Mouse (Mus musculus): ENCODE results near the gene Rhox1. TPM values are rescaled to one million over a fixed set of nuclear protein-coding genes. Genes with fewer than 3 reads are reported as not detected.
A peak's percentile ranks its signal among the peaks of the same experiment; 100 is the strongest.
"Not testable (repeated sequence)": the region's sequence is repeated elsewhere in the genome, so short reads cannot be mapped to it uniquely, and the experiment has no call there.

The Rhox1 gene
- polyA plus RNA-seq (2016; fragmentation: Nextera tagmentation; extraction: Ambion mirVana): not detected in 2 replicates

DNA sequence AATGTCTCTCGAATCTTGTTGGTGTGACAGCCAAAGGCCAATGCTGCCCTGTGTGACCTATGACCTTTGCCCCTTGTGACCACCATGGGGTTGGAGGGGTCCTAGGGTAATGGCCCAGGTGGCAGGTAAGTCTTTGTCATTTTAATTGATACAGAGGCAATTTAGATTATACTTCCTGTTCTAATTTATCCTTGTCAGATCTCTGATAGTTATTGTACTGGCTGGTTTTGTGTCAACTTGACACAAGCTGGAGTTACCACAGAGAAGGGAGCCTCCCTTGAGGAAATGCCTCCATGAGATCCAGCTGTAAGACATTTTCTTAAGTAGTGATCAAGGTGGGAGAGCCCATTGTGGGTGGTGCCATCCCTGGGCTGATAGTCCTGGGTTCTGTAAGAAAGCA, at the start of gene Rhox1:
Gene Rhox1, minus strand, starts transcription at position 101 of the 400 bp plus-strand sequence.
- not testable (repeated sequence) for H3K36me3 ChIP-seq; H3K4me3 ChIP-seq; H3K27ac ChIP-seq; H3K27me3 ChIP-seq (ENCODE audit: insufficient read depth, poor library complexity, severe bottlenecking); DNase-seq (ENCODE audit: low spot score); H3K4me1 ChIP-seq (replicated peaks); H3K9me3 ChIP-seq
- 77% methylated on average over 1 of the region's 1 CpGs for WGBS

DNA sequence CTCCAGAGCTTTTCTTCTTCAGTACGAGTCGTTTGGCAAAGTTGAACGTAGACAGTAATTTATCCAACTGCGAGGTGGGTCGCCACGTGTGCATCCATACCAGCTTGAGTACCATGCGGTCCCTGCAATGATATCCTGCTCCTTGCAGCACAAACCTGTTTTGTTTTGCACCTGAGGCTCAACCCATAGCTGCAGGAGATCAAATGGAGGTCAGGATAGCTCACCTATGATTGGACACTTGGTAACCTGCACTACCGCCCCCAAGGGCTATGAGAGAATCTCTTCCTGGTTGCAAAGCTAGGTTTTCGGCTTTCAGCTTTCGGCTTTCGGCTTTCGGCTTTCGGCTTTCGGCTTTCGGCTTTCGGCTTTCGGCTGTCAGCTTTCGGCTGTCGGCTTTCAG, 43.0 kb upstream of the Rhox1 start, which contains the start of gene Rhox4a:
Gene Rhox4a, plus strand, starts transcription at position 301 of the 400 bp plus-strand sequence.
- not testable (repeated sequence) for H3K27ac ChIP-seq; H3K36me3 ChIP-seq; H3K4me1 ChIP-seq (replicated peaks); H3K27me3 ChIP-seq (ENCODE audit: insufficient read depth, poor library complexity, severe bottlenecking); H3K4me3 ChIP-seq; DNase-seq (ENCODE audit: low spot score); H3K9me3 ChIP-seq
- WGBS: 94% methylated on average over 11 of the region's 19 CpGs

DNA sequence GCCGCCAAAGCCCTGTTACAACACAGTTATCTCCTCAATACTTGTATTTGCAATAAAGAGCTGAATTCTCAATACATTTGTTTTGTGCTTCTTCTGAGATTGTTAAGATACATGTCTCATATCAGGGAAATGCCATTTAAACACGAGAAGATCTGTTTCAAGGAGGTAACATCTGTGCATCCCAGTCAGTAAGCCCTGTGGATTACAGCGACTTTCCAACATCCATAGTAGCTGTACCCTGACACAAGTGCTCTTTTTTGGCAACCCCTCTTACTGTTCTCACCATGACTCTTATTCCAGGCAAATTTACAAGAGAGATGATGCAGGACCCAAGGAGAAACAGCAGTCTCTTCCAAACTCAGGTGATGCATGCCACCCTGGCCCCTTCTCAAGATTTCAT, 27.6 kb upstream of the Rhox1 start, which contains the start of gene Rhox3a:
Gene Rhox3a, plus strand, starts transcription at position 301 of the 400 bp plus-strand sequence.
- H3K36me3 ChIP-seq; H3K27me3 ChIP-seq (ENCODE audit: insufficient read depth, poor library complexity, severe bottlenecking); DNase-seq (ENCODE audit: low spot score); H3K4me1 ChIP-seq (replicated peaks); H3K9me3 ChIP-seq; H3K4me3 ChIP-seq; H3K27ac ChIP-seq: not testable (repeated sequence)
- 88% methylated on average over 1 of the region's 3 CpGs for WGBS

DNA sequence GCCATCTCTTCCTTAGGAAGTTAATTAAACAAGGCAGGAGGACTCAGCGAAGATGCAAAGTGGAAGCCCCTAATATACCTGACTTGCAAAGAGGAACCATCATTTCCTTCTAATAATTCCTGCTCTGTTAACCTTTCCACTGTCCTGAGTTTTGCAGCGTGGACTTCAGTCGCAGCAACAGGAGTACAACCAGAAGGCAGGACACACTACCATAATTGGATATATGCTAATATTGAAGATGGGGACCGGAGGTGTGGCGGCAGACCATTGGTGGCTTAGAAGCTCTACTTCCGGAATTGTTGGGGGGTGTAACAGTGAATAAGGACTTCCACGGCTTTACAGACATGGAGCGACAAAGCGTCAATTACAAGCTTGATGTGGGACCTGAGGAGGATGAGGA, 22.6 kb upstream of the Rhox1 start, which contains the start of gene Rhox2a:
Gene Rhox2a, plus strand, starts transcription at position 301 of the 400 bp plus-strand sequence.
- not testable (repeated sequence) for H3K4me3 ChIP-seq; H3K27me3 ChIP-seq (ENCODE audit: insufficient read depth, poor library complexity, severe bottlenecking); H3K36me3 ChIP-seq; DNase-seq (ENCODE audit: low spot score); H3K4me1 ChIP-seq (replicated peaks); H3K9me3 ChIP-seq; H3K27ac ChIP-seq
- 96% methylated on average over 2 of the region's 9 CpGs for WGBS

DNA sequence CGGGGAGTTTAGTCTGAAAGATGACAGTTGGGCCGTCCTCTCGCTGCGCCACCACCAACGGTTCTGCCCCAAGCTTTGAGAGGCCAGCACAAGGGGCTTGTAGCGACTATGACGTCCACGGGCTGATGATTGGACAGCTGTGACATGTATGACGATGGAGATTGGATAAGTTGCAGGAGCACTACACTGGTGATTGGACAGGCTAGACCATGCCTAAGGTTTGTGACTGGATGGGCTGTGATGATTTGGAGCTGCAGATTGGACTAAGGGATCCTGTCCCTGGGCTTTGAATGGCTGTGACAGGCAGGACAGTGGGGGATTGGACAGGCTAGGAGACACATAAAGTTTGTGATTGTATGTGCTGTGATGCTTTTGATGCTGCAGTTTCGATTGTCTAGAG, 11.1 kb downstream of the Rhox1 start, which contains the start of gene Gm9:
Gene Gm9, minus strand, starts transcription at position 101 of the 400 bp plus-strand sequence.
- WGBS: 89% methylated on average over 10 of the region's 10 CpGs
- no peak for DNase-seq (ENCODE audit: low spot score)

DNA sequence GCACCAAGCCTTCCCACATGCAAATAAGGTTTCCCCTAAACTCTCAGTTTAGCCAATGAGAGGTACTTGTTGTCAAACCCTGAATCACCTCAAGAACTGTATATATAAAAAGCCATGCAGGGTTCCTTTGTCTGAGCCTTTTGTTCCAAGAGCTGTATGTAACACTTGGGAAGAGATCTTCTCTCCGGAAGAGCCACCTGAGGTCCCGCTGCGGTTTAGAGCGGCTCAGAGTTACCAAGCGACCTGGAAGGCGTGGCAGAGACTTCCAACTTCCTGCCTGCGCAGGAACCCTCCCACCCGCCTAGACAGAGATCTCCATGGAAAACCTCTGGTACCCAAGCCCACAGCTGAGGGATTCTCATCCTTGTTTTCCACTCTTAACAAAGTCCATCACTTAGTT, 23.4 kb downstream of the Rhox1 start:
- DNase-seq (ENCODE audit: low spot score): no peak
- H3K9me3 ChIP-seq: no peaks in the 10 kb centered on the region
- H3K36me3 ChIP-seq: no peaks in the 10 kb centered on the region
- no peak overlapping the region for H3K4me3 ChIP-seq
- WGBS: 59% methylated on average over 8 of the region's 8 CpGs
- H3K4me1 ChIP-seq (replicated peaks): no peaks in the 10 kb centered on the region
- H3K27ac ChIP-seq: no peak overlapping the region
- H3K27me3 ChIP-seq (ENCODE audit: insufficient read depth, poor library complexity, severe bottlenecking): no peaks in the 10 kb centered on the region

More for the DNA sequence above, 11.1 kb downstream of the Rhox1 start, which contains the start of gene Gm9:
- Histone ChIP-seq H3K27ac (no peak within 1 kb of the TSS), H3K27me3 (ENCODE audit: insufficient read depth, poor library complexity, severe bottlenecking) (no peaks in the 10 kb centered on the region), H3K4me1 (replicated peaks) (no peaks in the 10 kb centered on the region), H3K4me3 (no peak within 1 kb of the TSS), H3K36me3 (no peaks in the 10 kb centered on the region), H3K9me3 (no peaks in the 10 kb centered on the region)

DNA sequence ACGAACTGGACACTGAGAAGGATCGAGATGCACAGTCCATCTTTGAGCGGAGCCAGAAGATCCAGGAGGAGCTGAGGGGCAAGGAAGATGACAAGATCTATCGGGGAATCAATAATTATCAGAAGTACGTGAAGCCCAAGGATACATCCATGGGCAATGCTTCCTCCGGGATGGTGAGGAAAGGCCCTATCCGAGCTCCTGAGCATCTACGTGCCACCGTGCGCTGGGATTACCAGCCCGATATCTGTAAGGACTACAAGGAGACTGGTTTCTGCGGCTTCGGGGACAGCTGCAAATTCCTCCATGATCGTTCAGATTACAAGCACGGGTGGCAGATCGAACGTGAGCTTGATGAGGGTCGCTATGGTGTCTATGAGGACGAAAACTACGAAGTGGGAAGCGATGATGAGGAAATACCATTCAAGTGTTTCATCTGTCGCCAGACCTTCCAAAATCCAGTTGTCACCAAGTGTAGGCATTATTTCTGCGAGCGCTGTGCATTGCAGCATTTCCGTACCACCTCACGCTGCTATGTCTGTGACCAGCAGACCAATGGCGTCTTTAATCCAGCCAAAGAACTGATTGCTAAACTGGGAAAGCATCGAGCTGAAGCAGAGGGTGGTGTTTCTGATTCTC, 30.2 kb downstream of the Rhox1 start:
- Histone ChIP-seq H3K27me3 (ENCODE audit: insufficient read depth, poor library complexity, severe bottlenecking) (no peaks in the 10 kb centered on the region), H3K4me1 (replicated peaks) (no peaks in the 10 kb centered on the region), H3K4me3 (peak overlapping the region; percentile 63), H3K27ac (peak overlapping the region; percentile 85), H3K9me3 (peaks cover 4% of the 10 kb centered on the region; the same call in 1 of the 2 replicates), H3K36me3 (peaks cover 3% of the 10 kb centered on the region; the same call in 1 of the 2 replicates)
- no peak for DNase-seq (ENCODE audit: low spot score)
- 31% methylated on average over 28 of the region's 28 CpGs for WGBS

DNA sequence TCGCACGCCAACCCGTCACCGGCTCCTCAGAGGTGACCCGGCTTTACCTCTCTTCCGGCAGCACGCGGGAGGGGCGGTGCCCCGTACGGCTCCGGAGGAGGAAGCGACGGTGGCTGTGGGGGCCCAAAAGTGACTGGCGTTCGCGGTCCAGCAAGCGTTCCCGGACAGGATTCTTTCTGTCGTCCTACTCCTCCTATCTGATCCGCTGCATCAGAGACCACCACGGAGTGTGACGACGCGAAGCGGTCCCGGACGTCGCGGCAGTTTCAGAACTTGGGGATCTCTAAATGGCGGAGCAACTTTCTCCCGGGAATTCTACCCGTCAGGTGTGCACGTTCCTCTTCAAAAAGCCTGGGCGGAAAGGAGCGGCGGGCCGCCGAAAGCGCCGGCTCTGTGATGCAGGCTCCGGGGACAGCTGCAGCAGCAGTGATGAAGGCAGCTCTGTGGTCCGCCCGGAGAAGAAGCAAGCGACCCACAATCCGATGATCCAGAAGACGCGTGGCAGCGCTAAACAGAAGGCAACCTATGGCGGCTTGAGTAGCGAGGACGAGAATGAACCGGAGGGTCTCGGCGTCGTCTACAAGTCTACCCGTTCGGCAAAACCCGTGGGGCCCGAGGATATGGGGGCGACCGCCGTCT, 30.8 kb downstream of the Rhox1 start, which contains the start of the genes Ndufa1 and Rnf113a1:
Gene Ndufa1, minus strand, starts transcription at position 59 of the 639 bp plus-strand sequence.
Gene Rnf113a1, plus strand, starts transcription at position 141 of the 639 bp plus-strand sequence.
- Histone ChIP-seq H3K27ac (peak within 1 kb of the TSS; percentile 85), H3K9me3 (peaks cover 4% of the 10 kb centered on the region; the same call in 1 of the 2 replicates), H3K4me1 (replicated peaks) (no peaks in the 10 kb centered on the region), H3K36me3 (peaks cover 4% of the 10 kb centered on the region; the same call in 1 of the 2 replicates), H3K4me3 (peak within 1 kb of the TSS; percentile 63), H3K27me3 (ENCODE audit: insufficient read depth, poor library complexity, severe bottlenecking) (no peaks in the 10 kb centered on the region)
- 17% methylated on average over 63 of the region's 63 CpGs for WGBS
- peak; percentile 79 for DNase-seq (ENCODE audit: low spot score)

DNA sequence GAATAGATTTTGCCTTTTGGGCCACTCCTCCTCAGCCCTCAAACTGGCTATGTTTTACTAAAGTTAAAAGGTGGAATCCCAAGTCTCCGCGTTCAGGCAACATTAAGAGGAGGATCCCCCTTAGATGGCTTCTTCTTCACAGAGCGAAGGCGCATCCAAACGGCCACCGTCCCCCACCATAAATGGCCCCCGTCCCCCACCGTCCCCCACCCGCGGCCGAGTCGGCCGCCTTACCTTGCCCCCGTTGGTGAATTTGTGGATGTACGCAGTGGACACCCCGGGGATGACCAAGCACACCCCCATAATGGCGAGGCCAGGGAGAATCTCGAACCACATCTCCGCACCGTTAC, 31.3 kb downstream of the Rhox1 start:
- no peak for DNase-seq (ENCODE audit: low spot score)
- 19% methylated on average over 20 of the region's 20 CpGs for WGBS
- Histone ChIP-seq H3K9me3 (peaks cover 4% of the 10 kb centered on the region; the same call in 1 of the 2 replicates), H3K4me1 (replicated peaks) (no peaks in the 10 kb centered on the region), H3K27ac (peak overlapping the region; percentile 85), H3K4me3 (peak overlapping the region; percentile 63), H3K27me3 (ENCODE audit: insufficient read depth, poor library complexity, severe bottlenecking) (no peaks in the 10 kb centered on the region), H3K36me3 (peaks cover 4% of the 10 kb centered on the region; the same call in 1 of the 2 replicates)

DNA sequence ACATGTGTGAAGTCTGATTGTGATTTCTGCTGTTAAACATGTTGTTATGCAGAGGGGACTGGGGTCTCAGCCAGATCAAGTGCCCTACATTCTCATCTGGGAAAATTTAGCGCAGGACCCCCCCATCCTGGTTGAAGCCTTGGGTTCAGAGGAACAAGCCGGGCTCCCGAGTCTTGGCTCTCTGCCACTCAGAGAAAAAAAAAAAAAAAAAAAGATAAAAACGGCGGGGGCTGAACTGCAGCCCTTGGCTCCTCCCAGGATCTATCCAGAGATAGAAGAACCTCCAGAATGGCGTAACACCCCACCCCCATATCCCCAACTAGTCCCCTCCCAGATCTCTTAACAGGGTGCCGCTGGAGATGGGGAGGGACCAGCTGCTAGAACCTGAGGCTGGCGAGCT, 37.7 kb downstream of the Rhox1 start:
- not testable (repeated sequence) for H3K27me3 ChIP-seq (ENCODE audit: insufficient read depth, poor library complexity, severe bottlenecking); H3K36me3 ChIP-seq; H3K4me3 ChIP-seq; H3K9me3 ChIP-seq; H3K27ac ChIP-seq; DNase-seq (ENCODE audit: low spot score); H3K4me1 ChIP-seq (replicated peaks)
- WGBS: 78% methylated on average over 8 of the region's 8 CpGs

DNA sequence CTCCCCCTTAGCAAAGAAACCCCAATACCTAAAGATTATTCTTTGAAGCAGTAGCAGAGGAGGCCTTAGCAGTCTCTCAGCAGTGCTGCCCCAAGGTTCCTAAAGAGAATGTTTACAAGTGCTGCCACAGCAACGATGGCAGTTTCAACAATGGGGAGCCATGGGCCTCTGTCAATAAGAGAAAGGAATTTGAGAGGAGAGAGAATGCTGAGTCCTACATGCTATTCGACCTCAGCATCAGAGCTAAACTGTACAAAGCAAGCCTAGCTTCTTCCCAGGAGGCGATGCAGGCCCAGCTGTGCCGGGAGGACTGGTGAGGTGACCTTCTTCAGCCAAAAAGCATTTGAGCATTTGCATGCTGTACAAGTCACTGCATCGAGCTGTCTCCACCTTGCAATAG, 53.3 kb downstream of the Rhox1 start, which contains the start of gene Akap14:
Gene Akap14, minus strand, starts transcription at position 101 of the 400 bp plus-strand sequence.
- peak; percentile 6 for DNase-seq (ENCODE audit: low spot score)
- 35% methylated on average over 5 of the region's 5 CpGs for WGBS

DNA sequence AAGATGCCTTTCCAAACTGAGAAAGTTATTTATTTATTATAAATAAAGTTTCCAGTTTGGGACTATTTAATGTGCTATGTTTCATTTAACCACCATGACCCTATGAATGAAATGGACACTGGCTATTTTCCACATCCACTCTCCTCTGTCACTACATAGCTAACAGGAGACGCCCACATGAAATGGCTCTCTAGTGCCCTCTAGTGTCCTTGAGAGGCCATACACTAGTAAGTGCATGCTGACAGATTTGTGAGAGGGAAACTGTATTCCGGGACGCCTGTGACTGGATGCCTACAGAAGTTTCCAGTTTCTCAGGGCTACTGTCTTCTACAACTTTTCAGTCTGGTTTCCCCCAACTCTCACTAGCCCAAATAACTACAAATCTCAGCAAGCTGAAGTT, 55.0 kb downstream of the Rhox1 start:
- H3K36me3 ChIP-seq: 0 out of 2 replicates have a peak, but pooled peaks cover 3% of the 10 kb centered on the region
- no peak overlapping the region for H3K4me3 ChIP-seq
- H3K27ac ChIP-seq: no peak overlapping the region
- H3K4me1 ChIP-seq (replicated peaks): no peaks in the 10 kb centered on the region
- peak; percentile 23 for DNase-seq (ENCODE audit: low spot score)
- H3K27me3 ChIP-seq (ENCODE audit: insufficient read depth, poor library complexity, severe bottlenecking): peaks cover 4% of the 10 kb centered on the region
- no peaks in the 10 kb centered on the region for H3K9me3 ChIP-seq
- 34% methylated on average over 3 of the region's 3 CpGs for WGBS

More for the DNA sequence above, 53.3 kb downstream of the Rhox1 start, which contains the start of gene Akap14:
- Histone ChIP-seq H3K27ac (no peak within 1 kb of the TSS), H3K4me3 (no peak within 1 kb of the TSS), H3K4me1 (replicated peaks) (no peaks in the 10 kb centered on the region), H3K9me3 (no peaks in the 10 kb centered on the region), H3K36me3 (no peaks in the 10 kb centered on the region), H3K27me3 (ENCODE audit: insufficient read depth, poor library complexity, severe bottlenecking) (no peaks in the 10 kb centered on the region)

Measured in hindbrain, embryonic 10.5 days (tissue).